Mouse (Mus musculus) brain, embryonic 18.5 days (tissue): Measurements from ENCODE around the gene Hba-a1.
"Not testable (repeated sequence)": the region's sequence is repeated elsewhere in the genome, so short reads cannot be mapped to it uniquely, and the experiment has no call there.

Experiments used
- DNase-seq: peaks from one replicate; pipeline ENCODE4 v3.0.0-alpha.2; 2012; ENCODE audit warnings: low read depth, low spot score

The Hba-a1 gene

GRCm38 (mm10) chr11:32262674-32263415 lies 20.5 kb upstream of the Hba-a1 start:
- DNase-seq = no peak

DNA sequence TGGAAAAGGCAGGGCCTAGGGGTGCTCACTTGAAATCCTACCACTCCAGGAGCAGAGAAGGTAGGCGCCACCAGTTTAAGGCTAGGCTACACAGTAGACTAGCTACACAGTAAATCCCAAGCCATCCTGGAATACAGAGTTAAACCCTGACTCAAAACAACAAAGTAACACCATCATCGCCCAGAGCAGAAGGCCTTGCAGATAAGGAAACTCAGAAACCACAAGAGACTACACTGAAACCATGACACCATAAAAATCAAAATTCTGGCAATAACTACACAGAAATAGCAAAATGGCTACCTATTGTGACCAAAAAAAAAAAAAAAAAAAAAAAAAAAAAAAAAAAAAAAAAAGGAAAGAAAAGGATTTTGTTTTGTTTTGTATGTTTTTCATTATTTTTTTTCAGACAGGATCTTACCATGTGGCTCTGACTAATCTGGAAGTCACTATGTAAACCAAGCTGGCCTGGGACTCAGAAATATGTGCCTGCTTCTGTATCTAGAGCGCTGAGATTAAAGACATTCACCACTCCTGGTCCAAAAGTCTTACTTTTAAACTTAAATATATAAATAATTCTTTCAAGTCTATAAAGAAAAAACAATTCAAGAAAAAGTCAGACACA lies 18.1 kb upstream of the Hba-a1 start:
- DNase-seq = no peak

- DNase-seq = no peak
Observed at GRCm38 (mm10) chr11:32266194-32266593, 17.1 kb upstream of the Hba-a1 start.

DNA sequence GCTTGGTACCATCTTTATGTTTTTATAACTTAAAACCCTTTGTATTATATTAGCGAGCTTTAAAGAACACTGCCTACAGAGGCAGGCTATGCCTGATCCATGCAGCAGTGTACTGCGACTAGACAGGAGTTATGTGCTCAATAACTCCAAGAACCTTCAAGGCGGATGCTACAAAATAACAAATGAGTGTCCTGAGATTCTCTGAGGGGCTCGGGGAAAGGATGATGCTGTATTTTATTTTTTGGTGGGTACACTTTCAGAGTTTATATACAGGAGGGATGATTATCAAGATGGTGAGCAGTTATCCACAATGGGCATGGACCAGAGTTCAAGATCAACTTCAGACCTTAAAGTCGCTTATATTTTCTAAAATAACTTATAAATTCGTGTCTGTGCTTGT lies 16.5 kb upstream of the Hba-a1 start:
- DNase-seq = no peak

DNA sequence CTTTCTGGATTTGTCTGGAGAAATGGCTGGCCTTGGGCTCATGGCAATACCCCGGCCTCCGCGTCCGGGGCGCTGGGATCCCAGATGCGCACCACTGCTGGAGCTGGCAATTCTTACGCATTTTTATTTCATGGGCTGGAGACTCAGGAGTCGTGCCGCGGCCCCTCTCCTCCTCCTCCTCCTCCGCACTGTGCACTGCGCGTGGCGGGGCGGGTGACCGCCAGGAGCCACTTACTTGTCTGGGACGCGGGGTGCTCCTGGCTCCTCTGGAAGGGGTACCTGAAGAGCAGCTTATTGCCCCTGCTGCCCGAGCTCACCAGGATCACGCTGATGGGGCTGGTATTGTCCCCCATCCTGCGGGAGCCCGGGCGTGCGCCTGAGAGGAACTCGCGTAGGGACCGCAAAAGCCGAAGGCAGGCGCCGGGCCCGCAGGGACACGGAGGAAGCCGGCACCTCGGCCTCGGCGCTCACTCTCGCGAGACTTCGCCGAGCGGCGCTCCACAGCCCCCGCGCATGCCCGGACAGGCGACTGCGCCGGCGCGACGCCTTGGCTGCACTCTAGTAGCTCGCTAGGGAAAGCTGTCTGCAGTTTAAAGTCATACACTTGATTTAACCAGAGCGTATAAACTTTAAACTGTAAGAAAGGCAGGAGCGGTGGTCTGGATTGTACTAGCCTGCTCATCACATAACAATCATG lies 16.0 kb upstream of the Hba-a1 start, which contains the start of gene Nprl3:
Gene Nprl3 (minus strand): TSS at position 520 of the 697 bp plus-strand sequence.
- peak; percentile 86 for DNase-seq

DNA sequence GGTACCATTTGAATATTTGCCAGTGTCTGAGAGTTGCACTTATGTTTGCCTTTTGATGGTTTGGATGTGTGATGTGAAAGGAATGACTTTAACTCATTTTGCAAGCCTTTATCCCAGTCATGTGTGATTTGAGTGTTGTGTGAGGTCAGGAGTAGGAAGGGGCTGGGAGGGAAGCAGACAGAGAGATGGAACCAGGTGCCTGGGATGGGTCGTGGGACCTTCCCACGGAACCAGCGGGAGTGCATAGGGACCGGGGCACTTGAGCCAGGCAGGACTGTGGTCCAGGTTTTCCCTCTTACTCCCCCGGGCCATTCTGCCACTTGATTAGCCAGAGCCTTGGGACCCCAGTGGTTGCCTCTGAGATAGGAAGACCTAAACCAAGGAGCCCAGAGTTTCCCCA lies 15.3 kb upstream of the Hba-a1 start:
- no peak for DNase-seq

- no peak for DNase-seq
Observed at GRCm38 (mm10) chr11:32268952-32269351, 14.4 kb upstream of the Hba-a1 start.

DNA sequence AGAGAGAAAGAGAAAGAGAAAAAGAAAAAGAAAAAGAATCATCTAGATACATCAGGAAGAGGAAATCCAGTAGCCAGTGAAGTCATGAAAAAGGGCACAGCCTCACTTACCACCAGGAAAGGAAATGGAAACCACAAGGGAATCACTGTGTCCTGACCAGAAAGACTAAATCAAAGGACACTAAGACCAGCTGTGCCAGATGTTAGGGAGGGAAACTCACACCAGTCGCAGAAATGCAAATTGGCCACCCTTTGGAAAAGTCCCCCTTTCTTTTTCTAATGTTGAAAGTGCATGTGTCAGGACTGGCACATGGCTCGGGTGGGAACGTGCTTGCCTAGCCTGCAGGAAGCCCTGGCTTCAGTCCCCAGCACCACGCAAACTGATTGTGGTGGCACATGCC lies 12.1 kb upstream of the Hba-a1 start:
- no peak for DNase-seq

GRCm38 (mm10) chr11:32276347-32276746 lies 7.0 kb upstream of the Hba-a1 start, which contains the start of gene Hba-x:
Hba-x (plus strand) TSS chr11:32276400.
- no peak for DNase-seq

GRCm38 (mm10) chr11:32277736-32278457 lies 5.4 kb upstream of the Hba-a1 start:
- DNase-seq = no peak

- no peak for DNase-seq
Observed at GRCm38 (mm10) chr11:32278458-32278957, 4.8 kb upstream of the Hba-a1 start.

- no peak for DNase-seq
Observed at GRCm38 (mm10) chr11:32280646-32281045, 2.7 kb upstream of the Hba-a1 start.

- no peak for DNase-seq
Observed at GRCm38 (mm10) chr11:32281416-32282144, 1.7 kb upstream of the Hba-a1 start.

GRCm38 (mm10) chr11:32284582-32284981 lies 1.3 kb downstream of the Hba-a1 start:
- not testable (repeated sequence) for DNase-seq

DNA sequence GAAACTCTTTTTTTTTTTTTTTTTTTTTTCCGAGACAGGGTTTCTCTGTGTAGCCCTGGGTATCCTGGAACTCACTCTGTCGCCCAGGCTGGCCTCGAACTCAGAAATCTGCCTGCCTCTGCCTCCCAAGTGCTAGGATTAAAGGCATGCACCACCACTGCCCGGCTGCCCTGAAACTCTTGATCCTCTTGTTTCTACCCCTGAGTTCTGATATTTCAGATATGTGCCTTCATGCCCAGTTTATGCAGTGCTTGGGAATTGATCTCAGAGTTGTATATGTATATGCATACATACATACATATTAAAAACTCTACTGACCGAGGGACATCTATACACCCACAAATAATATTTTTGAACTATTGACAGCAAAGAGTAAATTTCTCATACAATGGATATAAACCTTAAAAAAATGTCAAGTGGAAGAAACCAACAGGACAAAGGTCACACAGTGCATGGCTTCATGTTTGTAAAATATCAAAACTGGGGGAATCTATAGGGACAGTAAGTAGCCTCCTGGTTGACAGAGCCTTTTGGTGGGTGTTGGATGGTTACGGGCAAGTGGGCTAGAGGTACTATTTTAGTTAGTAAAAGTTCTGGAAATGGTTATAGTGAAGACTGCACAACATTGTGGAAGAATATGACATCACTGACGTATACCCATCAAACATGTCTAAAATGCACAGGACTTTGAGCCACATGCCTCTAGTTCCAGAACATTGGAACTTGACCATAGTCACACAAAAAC lies 1.9 kb downstream of the Hba-a1 start:
- DNase-seq = no peak

GRCm38 (mm10) chr11:32285887-32286286 lies 2.6 kb downstream of the Hba-a1 start:
- DNase-seq = not testable (repeated sequence)

DNA sequence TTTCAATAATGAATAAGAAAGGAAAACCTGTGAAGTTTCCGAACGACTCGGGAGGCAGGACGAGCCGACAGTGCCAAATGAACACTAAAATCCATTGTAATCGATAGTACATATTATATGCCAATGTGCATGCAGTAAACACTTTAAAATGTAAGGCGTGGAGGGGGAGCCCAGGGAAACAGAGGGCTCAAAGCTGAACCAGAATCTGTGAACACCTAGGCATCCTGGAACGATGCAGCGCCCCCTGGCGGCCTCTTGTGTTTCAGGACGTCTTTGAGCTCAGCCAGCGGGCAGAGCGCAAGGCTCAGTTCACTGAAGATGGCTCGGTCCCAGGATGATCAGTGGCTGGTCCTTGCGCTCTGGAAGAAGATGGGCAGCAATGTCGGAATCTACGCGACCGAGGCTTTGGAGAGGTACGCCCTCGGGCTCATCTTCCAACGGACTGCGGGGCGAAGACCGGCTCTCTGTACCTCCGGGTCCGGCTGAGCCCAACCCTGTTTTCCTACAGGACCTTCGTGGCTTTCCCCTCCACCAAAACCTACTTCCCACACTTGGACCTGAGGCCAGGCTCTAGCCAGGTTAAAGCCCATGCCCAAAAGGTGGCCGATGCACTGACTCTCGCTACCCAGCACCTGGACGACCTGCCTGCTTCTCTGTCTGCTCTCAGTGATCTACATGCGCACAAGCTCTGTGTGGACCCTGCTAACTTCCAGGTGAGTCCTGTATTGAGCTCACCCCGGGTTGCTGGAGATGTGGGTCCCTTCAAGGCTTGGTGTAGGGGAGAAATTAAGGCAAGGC lies 3.6 kb downstream of the Hba-a1 start, which contains the start of gene Hbq1b:
Gene Hbq1b (plus strand): TSS at position 271 of the 798 bp plus-strand sequence.
- not testable (repeated sequence) for DNase-seq

- no peak for DNase-seq
Observed at GRCm38 (mm10) chr11:32287493-32287825, 4.1 kb downstream of the Hba-a1 start.

DNA sequence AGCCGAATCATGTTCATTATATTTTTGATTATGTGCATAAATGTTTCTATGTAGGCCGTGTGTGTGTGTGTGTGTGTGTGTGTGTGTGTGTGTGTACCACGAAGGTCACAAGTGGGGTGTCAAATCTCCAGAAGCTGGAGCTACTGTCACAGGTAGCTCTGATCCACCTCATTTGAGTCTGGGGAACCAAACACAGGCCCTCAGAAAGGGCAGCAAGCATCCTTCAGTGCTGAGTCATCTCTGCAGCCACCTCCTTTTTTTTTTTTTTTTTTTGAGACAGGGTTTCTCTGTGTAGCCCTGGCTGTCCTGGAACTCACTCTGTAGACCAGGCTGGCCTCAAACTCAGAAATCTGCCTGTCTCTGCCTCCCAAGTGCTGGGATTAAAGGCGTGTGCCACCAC lies 9.5 kb downstream of the Hba-a1 start:
- not testable (repeated sequence) for DNase-seq
